Mouse (Mus musculus) right cerebral cortex, postnatal 10 days (tissue): Measurements from ENCODE around the gene Patl2.
"Not testable (repeated sequence)": the region's sequence is repeated elsewhere in the genome, so short reads cannot be mapped to it uniquely, and the experiment has no call there.

ENCODE experiments used
- DNase-seq, 2 experiments: peaks; one replicate each; pipeline ENCODE4 v3.0.0; 2021; ENCODE audit warnings: low spot score in 2 of 2

Gene Patl2

DNA sequence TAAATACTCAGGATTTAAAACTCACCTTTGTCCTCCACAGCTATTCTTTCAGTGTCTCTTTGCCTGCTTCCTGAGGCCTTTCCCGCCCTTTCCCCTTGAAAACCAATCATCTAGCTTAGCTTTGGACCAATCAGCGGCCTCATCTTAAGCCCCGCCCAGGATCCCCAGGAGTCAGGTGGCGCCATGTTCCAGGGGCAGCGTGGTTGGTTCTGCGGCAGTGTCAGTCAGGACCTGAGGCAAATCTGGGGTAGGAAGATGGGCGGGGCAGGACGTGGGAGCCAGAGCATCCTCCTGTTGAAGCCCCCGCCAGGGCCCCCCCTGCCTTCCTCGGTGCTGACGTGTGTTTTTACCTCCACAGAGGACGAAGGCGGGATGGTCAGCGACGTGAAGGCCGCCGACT lies at the start of gene Patl2, which contains the start of gene Terb2:
TSS of gene Patl2 (minus strand) at position 84 of the 400 bp plus-strand sequence.
TSS of gene Terb2 (plus strand) at position 167 of the 400 bp plus-strand sequence.
- DNase-seq, result no peak

DNA sequence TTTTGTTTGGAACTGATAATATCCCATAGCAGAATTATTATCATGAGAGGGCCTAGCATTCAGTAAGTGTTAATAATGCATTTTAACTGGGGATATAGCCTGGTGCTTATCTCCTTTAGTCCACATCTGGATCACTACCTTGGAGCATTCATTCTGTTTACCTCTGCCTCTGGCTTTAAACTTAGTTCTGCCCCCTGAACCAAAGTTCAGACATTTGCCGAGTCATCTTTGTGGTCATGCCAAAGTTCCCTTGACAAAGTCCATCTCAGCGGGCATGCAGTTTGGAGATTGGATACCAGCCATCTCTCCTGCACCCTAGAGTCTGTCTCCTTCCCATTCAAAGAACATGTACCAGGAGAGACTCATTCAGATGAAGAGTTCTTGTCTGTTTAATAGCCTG lies 49.4 kb upstream of the Patl2 start:
- no peak for DNase-seq

DNA sequence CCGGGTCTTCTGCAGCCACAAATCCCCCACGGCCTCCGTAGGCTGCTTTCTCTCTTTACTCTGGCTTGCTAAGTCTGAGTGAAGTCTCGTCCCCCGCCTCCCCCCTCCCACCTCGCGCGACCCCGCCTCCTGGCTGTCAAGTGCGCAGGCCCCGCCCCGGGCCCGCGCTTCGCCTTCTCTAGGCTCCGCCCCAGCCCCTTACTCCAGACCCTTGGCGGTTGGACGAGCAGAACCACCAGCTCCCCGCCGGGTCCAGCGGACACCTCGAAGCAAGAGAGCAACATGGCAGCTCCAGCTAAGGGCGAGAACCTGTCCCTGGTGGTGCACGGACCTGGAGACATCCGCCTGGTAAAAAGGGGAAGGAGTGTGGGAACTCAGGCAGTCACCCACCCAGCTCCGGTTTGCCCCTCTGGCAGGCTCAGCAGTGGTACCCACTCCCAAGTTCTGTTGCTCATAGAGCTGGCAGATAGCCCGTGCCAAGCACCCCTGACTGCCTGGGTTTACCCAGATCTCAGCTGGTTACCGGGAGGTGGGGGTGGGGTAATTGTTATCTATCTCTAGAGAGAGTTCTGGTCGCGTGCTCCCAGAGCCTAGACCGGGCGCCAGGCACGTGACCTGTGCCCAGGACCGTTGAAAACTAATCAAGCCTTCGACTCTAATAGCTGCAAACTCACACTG lies 48.8 kb upstream of the Patl2 start, which contains the start of gene Sord:
TSS of gene Sord (plus strand) at position 139 of the 678 bp plus-strand sequence.
- peak; percentile 85 to 86 for DNase-seq

DNA sequence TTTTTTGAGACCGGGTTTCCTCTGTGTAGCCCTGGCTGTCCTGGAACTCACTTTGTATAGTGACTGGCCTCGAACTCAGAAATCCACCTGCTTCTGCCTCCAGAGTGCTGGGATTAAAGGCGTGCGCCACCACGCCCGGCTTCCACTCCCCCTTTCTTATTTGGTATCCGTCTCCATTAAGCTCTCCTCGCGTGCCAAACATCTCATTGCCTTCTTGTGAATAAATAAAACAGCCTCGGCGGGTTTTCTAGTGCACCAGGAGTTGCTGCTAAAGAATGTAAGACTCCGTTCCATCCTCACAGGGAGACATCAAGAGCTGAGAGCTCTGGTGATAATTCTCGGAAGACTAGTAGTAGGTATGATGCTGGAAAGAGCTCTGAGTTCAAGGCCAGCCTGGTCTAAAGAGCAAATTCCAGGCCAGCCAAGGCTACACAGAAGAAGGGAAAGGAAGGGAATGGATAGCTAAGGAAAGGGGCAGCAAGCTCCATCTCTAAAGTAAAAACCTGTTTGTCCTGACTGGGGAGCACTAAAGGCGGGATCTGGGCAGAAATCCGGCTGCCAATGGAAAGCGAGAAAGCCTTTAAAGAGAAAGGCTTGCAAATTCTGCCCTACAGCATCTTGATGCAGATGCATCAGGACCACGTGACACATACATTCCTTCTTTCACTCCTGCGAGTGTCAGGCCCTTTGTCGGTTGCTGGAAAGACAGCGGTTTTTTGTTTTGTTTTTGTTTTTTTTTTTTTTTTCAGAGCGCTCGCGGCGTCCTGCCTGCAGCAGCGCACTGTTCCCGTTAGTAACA lies 48.0 kb upstream of the Patl2 start:
- peak; percentile 40 to 56 for DNase-seq

GRCm38 (mm10) chr2:122233341-122233740 lies 47.4 kb upstream of the Patl2 start:
- no peak for DNase-seq

GRCm38 (mm10) chr2:122231616-122232015 lies 45.6 kb upstream of the Patl2 start:
- no peak for DNase-seq

- no peak for DNase-seq
These were observed 44.4 kb upstream of the Patl2 start for GRCm38 (mm10) chr2:122230395-122230794.

DNA sequence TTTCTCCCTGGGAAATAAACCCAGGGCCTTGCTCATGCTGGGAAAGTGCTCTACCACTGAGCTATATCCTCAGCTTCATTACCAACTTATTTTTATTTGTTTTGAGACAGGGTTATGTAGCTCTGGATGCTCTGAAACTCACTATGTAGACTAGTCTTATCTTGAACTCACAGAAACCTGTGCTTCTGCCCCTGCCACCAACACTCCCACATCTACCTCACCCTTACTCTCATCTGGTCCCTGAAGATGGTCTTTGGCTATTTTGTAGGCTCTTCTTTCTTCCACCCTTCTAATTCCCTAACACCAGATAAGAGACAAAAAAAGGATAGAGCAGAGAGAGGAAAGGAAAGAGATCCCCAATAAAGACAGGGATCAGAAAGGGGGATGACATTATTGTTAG lies 37.7 kb upstream of the Patl2 start:
- no peak for DNase-seq

DNA sequence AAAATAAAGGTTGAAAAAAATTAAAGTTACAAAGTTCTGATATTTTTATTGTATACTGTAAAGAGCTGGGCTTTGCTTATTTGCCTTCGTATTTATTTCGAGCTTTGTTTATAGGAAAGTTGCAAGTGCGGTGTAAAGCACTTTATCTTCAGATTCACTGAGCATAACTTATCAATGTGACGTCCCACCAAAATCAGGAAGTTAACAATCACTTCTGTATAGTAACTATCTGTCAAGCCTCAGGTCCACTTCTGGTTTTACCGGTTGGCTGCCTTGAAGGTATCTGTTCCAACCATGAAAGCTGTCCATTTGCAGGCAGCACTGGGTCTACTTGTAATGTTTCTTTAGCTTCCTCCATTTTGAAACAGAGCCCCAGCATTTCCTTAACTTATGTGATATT lies 36.3 kb upstream of the Patl2 start:
- no peak for DNase-seq

DNA sequence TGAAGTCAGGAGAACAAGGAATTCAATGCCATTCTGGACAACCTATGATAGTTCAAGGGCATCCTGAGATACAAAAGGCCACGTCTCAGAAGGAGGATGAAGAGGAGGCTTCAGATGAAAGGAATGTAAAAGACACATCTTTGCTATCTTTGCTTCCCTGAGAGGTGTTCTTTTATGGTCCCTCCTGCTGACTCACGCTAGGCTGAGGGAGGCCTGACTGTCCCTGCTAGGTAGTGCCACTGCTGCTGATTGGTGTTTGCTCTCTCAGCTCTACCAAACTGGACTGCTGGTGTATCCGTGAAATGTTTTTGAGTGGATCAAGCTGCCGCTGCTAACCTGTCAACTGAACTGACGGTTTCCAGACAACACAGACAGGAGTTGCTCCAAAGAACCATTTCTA lies 35.8 kb upstream of the Patl2 start:
- DNase-seq, result no peak

DNA sequence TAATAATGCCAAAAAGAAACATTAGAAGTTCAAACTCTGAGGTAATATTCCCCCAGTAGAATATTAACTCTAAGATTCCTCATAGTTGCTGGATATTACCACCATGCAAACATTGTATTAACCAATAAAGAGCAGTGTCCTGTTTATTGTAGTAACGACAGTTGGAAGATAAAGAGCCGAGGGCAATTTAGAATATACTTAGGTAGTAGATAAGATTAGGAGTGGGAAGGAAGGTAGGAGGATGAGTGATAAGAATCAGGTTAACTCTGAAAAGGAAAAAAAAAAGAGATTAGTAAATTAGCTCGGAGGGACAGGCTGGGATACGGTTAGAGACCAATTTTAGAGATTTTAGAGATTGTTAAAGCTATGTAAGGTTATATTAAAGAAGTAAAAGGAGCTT lies 35.4 kb upstream of the Patl2 start:
- DNase-seq, result no peak

DNA sequence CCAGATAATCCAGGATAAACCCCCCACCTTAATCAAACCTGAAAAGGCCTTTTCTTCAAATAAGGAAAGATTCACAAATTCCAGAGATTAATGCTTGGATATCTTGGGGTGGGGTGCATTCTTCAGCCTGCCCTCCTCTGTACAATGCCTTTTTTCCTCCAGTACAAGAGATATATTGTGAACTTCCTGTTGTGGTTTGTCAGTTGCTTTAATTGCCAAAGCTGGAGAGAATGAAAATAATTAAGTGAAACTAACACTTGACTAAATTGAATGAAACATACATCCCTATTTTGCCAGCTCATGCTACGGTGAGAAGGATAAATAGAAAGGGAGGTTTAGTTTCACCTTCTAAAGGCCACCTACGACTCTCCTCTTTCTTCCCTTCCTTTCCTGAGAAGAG lies 32.2 kb upstream of the Patl2 start:
- DNase-seq, result no peak

DNA sequence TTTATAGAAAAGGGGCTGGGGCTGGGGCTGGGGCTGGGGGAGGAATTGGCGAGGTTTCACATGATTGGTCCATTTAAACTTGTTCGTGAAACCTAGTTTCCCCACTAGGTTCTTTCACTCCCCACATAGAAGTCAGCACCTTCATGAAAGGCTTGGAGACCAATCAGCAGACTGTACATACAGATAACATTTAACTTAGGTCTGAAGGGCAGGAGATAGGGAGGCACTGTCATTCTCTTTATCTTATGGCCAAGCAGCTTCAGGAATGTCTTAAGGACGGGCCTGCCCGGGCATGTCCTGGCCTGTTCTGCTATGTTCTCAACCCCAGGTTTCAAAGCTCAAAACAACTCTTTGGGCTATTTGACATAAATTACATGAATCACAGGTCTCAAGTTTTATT lies 31.1 kb upstream of the Patl2 start:
- DNase-seq, result not testable (repeated sequence)

GRCm38 (mm10) chr2:122210534-122211228 lies 24.7 kb upstream of the Patl2 start:
- DNase-seq, result no peak

DNA sequence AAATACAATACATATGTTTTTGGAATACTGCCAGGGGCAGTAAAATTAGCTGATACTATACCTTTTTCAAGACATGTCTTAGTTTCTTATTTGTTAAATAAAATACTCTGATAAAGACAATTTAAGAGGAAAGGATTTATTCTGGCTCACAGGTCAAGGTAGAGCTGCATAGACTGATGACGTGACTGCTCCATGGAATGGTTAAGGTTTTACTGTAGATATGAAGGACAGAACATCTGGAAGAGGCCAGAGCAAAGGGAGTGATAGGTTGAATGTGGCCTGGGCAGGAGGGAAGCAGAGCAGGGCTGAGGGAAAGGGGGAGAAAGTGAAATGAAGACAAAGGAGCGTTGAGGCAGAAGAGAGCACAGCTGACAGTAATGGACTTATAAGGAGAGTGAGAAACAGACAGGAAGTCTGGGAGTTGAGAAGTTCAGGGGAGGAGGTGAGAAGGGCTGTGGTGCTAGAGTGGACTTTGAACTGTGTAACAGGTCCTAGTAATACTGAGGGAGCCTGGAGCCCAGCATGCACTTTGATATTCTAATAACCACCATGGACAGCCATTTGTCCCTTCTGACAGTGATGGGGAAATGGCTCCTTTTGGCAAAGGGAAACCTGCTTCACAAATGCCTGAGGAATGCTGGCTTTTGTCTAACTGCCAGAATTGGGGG lies 20.6 kb upstream of the Patl2 start:
- DNase-seq, result no peak

DNA sequence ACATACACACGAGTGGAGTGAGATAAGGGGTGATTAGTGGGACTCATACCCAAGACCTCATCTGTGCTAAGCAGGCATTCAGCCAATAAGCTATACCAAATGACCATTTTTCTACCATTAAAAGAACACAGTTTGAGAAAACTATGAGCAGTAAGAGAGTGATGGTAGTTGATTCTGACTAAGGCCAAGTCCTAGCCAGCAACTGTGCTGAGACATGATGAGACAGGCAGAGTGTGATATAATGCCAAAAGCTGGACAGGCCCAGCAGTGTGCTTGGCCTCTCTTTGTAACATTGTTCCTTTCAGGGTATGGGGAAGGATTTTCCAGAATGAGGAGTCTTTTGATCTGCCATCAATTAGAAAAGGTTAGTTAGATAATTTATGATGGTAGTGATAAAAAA lies 15.5 kb upstream of the Patl2 start:
- DNase-seq, result no peak

DNA sequence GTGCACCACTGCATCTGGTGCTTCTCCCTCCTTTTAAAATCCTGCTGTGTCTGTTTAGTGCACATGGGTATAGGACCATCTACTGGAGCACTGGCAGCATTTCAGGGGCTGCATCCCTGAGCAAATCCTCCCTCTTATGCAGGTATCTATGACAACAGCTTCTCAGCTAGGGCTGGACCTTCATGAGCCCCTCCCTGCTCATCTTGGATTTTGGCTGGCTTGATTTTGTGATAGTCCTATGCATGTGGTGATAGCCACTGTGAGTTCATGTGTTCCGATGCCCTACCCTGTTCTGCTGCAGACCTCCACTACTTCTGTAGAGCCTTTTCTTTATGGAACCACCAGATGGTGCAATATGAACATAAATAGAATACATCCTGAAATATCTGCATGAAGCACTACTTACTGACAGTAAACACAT lies 8.5 kb upstream of the Patl2 start:
- DNase-seq, result peak; percentile 36 to 50

DNA sequence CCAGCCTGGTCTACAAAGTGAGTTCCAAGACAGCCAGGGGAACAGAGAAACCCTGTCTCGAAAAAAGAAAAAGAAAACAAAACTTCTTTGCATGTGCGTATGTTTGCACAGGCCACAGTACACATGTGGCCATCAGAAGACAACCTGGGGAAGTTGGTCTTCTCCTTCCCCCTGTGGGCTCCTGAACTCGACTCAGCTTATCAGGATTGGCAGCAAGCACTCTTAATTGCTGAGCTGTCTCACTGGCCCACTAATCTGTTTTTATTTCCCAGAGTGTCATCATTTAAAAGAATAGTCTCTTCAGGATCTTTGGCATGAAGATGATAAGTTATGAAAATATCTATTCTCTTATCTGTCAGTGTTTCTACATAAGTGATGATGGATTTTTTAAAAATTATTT lies 5.9 kb upstream of the Patl2 start:
- no peak for DNase-seq

DNA sequence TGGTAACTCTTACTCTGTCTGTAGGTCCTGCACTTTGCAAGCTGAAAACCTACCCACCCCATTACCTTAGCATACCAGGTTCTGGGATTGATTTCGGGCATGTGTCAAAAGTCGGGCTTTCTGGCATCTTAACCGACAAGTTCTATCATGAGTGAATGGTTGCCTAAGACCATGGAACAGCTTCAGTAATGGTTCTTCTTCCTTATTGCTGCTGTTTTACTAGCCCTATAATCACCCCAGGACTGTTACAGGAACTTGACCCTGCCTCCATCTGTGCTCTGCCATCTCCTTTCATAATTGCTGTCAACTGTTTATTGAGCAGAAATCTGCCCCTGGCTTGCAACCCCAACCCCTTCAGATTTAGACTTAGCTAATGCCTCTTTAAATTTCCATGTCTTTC lies 762 bp upstream of the Patl2 start:
- no peak for DNase-seq

GRCm38 (mm10) chr2:122185086-122185485 lies 903 bp downstream of the Patl2 start:
- DNase-seq, result no peak

GRCm38 (mm10) chr2:122180051-122180822 lies 5.8 kb downstream of the Patl2 start:
- DNase-seq, result no peak
